20 mouse cellular contexts compared by ENCODE assay signal in the genomic region with DNA sequence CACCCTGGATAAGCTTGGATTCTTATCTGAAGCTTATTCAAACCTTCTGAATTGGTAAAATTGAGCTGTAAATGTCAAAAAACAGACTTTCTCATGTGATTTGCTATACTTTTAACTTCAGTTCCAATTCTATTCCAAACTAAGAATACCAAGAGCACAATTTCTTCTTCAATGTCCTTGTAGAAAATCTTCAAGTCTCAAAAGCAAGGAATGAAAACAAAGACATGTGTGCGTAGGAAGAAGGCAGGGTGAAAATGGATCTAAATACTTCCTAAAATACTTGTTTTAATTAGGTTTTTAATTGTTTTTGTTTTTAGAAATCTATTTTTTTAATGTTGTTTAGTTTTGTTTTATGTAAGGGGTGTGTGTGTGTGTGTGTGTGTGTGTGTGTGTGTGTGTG.
"Had no signal": no experiment of that assay in that cellular context is flagged by ENCODE, and none has a peak within 500 bp of the region (broad histone marks: within the 10 kb centered on the region; RNA-seq: fewer than 3 reads in every experiment).

No protein-coding gene starts in this region.

- DNase-seq: lung, adult 18-20 months; lung, embryonic 14.5 days; lung, postnatal 10 days; lung, postnatal 4 days; midbrain, embryonic 14.5 days; retina, postnatal 1 day; right cerebral cortex, postnatal 25 days; right cerebral cortex, postnatal 4 days; spleen, adult 18-20 months; thymus, adult 18-20 months; thymus, postnatal 14 days; thymus, postnatal 36 days had no signal

- H3K4me3 ChIP-seq: midbrain, embryonic 10.5 days; midbrain, embryonic 12.5 days; myocyte; neural tube, embryonic 13.5 days; neural tube, embryonic 15.5 days; stomach, embryonic 15.5 days had no signal

- H3K27ac ChIP-seq: midbrain, embryonic 10.5 days; midbrain, embryonic 12.5 days; neural tube, embryonic 13.5 days; neural tube, embryonic 15.5 days; stomach, embryonic 15.5 days; stomach, postnatal 0 days had no signal

- ATAC-seq: midbrain, embryonic 16.5 days had no signal
